Mouse (Mus musculus) left cerebral cortex, adult 8-10 months (tissue): ENCODE results near the gene Dis3l. TPM values are rescaled to one million over a fixed set of nuclear protein-coding genes. Genes with fewer than 3 reads are reported as not detected.

Source experiments
- DNase-seq, 2 experiments: peaks; one replicate each; pipeline ENCODE4 v3.0.0; 2022; ENCODE audit warnings: low spot score in 2 of 2
- total RNA-seq, 4 experiments: library from RNA; stranded (reverse); gene quantifications; 2 replicates each; pipeline ENCODE4 v1.2.4; 2022

Dis3l gene
- 10 to 100 TPM; 28.8 to 30.4 (median 30.2) TPM for total RNA-seq

DNA sequence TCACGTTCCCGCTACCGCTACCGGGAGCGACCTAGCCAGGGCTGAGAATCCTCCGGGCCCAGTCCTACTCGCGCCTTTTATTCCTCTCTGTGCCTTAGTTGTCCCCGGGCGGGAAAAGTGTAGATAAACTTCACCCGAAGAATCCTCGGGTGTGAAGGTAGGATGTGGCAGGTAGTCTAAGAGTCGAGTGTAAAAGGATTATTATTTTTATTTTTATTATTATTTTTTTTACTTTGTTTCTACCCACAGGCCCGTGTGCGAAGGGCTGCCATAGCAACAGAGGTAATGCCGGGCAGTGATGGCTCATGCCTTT, at the start of gene Dis3l:
TSS of gene Dis3l (minus strand) at position 35 of the 313 bp plus-strand sequence.
- no peak for DNase-seq

DNA sequence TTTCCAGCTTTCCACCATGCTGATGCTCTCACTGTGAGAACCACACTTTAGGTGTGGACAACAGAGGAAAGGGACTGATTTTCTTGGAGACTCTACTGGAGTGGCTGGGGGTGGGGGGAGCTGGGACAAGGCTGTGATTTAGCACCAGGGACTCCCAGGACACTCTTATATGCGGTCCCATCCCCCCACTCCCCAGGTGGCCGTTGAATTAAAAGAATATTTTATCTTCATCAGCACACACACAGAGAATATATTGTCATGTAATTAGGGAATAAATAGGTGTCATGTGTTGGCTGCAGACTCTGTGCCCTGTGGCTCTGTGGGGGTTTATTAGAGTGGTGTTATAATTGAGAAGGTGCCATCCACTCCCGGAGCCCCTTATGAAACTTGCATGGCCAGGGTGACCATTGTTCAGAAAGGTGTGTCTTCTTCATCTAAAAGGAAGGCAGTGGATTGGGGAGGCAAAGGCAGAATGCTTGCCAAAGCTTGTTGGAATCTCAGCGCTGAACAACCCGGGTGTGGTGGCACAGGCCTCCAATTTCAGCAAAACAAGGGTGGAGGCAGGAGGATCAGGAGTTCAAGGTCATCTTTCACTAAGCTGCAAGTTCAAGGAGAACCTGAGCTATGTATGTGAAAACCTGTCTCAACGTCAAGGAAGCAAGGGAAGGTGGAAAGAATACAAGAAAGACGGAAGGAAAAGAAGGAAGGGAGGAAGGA, 48.6 kb upstream of the Dis3l start:
- no peak for DNase-seq

DNA sequence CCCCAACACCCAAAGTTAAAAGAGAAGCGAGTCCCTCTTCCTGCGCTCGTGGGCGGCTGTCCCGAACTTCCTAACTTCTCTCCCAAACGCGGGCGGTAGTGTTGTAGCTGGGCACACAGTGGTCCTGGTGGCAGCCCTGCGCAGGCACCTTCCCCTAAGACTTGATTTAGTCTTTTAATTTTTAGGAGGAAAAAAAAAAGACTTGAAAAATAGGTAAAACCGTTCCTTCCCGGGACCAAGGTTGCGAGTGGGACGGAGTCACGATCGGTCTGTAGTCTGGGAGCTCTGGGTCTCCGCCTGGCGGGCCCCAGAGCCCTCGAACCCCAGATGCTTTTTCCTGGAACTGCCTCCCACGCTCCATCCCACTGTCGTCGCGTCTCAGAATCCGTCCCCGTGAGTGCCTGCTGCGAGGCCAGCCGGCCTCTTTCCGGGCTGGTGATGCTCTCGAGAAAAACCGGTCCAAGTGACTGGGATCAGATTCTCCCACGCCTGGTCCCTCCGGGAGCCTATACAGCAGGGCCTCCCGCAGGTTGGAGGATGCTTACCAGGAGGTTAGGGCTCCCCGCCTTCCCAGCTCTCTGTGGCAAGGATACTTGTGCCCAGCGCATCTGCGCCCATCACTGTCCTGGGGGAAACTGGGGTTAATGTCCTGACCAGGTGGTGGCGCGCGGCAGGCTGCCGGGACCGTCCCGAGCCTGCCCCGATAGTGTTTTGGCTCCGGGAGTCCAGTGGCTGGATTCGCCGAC, 45.6 kb upstream of the Dis3l start:
- DNase-seq = peak in 1 of 2 experiments; percentile 12

DNA sequence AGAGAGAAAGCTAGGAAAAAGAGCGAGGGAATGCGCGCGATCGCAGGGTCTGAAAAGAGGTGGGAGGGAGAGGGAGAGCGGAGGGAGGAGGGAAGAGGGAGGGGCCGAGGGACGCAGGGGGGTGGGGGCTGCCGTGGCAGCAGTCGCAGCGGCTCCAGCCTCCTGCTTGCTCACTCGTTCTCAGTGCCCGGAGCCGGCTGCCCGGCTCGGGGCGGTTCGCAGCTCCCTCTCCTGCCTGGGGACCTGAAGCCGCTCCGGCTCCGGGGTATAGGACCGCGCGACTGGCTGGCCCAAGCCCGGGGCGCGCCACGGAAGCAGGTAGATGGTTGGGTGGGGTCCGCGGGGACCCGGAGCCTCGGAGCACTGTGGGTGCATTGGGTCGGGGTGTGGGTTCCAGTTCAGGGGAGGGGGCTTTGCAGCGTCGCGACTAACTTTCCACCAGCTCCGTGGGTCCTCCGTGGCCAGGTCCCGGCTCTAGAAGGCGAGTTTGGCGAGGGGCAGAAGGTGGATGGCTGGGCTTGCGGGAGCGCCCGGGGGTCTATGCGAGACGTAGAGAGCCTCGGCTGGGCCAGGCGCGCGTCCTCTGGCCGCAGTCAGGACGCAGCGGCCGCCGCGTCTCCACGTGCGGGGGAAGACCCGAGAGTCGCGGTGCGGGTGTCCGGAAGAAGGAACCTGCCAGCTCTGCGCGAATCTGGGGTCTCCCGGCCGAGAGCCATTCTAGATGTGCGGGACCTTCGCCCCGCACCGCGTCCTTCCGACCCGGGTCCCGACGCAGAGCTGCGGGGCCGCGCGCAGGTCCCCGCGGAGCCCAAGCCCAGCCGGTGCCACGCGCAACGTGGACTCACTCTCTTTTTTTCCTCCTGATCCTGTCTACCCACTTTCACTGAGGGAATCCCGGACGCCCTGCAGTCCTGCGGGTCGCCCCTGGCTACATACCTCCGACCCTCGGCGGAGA, 44.7 kb upstream of the Dis3l start, which contains the start of gene Megf11:
TSS of gene Megf11 (plus strand) at position 116 of the 955 bp plus-strand sequence.
- no peak for DNase-seq

DNA sequence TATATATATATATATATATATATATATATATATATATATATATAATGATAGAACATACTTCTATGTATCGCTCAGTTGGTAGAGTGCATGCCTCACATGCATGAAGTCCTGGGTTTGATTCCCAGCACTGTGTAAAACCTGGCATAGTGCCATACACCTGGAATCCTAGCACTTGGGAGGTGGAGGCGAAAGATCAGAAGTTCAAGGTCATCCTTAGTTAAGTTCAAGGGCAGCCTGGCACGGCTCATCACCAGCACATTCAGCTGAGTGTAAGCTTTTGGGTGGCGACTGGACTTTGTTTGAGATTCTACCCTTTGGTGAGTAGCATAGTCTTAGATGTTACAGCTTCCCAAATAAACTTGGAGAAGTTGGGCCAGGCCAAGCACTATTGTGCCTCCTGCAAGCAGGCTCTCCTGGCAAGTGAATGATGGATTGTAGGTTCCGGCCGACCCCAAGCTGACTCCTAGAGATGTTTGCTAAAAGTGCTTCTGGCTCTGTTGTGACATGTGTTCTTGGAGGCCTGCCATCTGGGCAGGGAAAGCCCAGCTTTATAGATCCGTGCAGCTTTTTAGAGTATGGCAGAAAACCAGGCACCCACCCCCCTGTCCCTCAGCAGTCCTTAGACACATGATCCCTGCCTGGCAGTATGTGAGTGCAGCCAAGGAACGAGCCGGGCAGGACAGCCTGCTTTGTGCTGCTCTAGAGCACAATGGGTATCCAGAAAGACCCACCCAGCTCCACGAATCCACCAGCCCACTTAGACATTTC, 42.1 kb upstream of the Dis3l start:
- DNase-seq = no peak

DNA sequence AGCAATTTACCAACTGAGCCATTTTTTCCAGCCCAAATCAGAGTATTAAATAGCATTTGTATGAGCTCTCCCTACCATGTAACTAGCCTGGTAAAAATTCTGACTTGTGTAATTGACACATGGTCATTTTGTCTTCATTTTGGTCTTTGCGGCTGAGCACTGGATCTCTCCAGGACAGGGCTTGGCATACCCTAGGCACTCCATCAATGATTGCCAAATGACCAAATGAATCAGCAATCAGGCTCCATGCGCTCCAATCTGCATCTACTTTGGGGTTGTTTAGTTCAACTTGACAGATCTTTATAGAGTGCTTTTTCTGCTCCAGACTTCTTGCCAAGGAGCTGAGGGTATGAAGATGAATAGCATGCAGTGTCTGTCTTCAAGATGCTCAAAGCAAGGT, 35.3 kb upstream of the Dis3l start:
- DNase-seq = no peak

DNA sequence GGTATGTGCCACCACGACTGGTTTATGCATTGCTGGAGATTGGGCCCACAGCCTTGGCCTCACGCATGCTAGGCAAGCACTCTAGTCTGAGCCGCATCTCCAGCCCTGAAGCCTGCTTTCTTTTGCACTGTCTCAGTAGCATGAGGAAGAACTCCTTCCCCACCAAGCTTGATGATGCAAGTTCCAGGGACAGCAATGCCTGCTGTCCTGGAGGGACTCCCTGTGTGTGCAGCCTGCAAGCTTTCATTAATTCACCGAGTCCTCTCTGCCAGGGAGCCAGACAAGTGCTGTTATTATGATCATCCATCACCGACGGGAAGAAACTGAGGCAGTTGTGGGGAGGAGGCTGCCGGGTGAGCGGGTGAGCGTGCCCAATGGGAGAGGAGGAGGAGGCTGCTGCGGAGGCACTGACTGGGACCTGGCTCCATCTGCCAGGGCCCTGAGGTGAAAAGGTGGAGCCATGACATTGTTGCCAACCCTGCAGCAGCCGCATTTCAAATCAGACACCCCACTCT, 30.3 kb upstream of the Dis3l start:
- DNase-seq = no peak

DNA sequence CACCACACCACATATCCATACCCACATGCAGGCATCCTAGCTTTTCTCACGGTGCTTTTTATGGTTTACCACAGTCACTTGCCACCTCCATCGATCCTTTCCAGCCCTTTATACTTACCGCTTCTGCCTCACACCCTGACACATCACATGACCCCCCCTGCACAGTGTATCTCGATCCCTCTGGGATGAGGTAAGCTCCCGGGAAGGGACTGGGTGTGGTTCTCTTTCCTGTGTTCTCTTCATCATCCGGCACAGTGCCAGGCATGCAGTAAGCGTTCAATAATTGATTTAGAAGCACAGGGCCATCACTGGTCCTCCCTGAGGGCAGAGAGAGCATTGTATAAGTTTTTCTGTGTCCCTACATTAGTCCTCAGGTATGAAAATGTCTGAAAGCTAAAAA, 28.8 kb upstream of the Dis3l start:
- DNase-seq = no peak

DNA sequence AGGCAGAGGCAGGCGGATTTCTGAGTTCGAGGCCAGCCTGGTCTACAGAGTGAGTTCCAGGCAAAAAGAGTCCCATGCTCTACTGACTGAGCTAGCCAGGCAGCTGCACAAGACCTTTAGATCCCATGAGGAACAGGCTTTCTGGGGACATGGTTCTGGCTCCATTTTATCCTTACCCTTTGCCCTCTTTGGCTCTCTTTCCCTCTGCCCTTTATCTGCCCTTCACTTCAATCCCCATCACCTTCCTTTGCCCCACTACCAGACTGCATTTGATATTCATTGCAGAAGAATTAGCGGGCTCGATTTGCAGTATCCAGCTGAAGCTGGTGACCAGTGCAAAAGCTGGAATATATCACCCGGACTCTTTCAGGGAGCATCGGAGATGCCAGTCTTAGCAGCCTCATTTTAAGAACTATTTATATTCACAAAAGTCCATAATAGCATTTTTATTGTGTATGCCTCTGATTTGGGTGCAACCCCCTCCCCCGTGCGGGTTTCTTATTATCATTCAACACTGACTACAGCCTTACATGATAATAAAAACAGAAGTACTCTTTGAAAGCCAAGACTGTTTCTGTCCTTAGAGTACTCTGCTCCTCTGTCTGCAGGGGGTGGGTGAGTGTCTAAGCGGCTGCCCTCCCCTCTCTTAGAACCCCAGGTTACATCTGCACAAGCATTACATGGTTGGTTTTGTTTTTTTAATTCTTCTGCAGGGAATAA, 20.3 kb upstream of the Dis3l start:
- DNase-seq = no peak

DNA sequence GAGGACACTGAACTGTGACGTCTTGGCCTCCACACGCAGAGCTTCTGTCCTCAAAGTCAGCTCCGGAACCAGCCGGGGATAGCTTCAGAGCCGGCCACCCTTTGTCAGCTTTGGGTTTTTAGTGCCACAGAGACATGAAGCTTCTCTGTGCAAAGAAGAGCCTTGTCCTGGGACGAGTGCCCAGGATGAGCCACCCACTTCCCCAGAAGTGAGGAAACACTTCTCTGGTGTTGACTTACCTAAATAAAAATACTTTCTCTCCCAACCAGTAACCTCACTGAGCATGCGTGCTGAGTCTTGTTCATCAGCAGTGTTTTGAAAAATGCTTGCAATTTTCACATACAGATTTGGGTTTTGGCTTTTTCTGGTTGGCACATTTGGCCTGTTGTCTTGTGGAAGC, 14.5 kb upstream of the Dis3l start:
- peak in 1 of 2 experiments; percentile 26 for DNase-seq

DNA sequence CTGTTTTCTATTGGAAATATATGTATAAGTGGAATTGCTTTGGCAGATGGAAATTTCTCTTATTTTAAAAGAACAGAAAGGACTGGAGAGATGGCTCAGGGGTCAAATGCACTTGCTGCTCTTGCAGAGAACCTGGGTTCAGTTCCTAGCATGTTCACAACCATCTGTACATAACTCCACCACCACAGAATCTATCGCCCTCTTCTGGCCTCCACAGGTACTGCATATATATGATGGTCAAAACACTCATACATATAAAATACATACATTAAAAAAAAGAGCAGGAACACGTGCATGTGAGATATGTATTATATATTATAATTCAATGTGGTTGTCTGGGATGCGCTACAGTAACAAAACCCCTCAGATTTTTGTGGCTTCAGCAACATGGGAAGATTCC, 10.1 kb upstream of the Dis3l start:
- no peak for DNase-seq

DNA sequence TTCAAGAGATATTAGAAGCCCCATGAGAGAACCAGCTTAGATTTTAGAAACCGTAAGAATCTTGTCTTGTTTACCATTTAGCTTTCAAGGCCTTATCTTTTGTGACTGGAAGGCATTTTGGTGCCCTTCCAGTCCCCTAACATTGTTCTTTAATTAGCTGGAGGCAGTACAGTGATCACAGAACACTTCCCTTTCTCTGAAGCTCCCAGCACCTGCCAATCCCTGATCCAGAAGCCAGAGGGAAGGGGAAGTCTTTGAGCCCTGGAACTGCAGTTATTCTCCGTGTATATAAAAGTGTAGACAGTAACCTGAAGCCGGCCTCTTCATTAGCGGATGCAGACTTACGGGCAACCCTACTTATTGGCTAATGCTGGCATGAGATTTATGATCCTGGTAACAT, 8.4 kb upstream of the Dis3l start:
- no peak for DNase-seq

DNA sequence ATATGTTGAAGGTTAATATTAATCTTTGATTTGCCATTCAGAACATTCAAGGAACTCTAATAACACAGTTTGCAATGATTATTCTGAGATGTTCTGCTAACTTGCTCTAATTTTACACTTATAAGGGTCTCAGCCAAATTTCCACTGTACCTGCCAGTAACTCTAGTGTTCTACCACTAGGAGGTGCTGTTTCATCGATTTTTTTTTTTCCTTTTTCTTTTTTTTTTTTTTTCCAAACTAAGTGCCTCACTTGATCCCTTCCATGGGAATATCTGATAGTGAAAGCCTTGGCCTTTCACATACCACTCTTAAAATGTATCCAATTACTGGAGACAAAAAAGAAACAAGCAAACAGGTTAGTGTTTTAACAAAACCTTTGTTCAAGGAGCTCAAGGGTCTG, 6.3 kb upstream of the Dis3l start:
- no peak for DNase-seq

DNA sequence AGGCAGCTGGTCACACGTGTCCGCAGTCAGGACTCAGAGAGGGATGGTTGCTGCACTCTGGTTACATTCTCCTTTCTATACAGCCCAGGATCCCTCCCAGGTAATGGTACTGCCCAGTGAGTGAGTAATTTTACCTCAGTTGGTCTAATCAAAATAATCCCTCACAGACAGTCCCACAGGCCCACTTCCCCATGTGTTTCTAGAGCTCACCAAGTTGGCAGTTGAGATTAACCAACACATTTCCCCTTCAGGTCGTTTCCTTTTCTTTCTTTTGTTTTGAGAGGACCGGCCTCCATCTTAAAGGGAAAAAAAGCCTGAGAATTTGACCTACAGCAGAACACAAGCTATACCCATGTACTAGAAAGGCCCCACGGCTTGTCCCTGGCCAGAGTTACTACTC, 4.8 kb upstream of the Dis3l start:
- DNase-seq = no peak

DNA sequence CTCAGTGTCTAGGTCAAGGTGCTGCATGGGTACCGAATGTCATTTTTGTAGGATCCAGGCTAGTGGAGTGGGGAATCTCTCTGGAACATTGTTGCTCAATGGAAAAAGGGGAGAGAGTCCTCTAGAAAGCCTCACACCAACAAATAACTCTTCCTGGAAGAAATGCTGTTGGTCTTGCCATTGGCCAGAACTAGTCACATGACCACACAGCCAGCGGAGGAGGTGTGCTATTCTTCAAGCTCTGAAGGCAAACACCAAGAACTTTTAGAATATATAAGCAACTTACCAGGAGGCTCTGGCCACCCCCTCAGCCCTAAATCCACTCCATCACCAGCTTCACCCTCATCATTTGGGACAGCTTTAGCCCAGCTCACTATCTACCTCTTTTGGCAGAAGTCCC, 2.6 kb upstream of the Dis3l start:
- no peak for DNase-seq

DNA sequence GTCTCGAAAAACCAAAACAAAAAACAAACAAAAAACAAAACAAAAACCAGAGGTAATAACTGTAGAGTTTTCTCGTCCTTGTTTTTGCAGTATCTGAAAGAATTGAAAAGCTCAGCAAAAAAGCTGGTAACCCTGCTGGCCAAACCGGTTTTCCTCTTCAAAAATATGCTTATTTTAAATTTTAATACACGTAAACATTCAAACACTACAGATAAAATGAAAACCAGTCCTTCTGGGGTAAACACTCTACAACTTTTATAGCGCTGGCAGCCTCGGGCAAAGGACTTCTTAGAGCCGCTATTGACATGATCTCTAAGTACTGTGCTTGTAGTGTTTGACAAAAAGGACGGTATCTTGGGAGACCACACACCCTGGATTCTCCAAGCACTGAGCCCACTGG, 583 bp upstream of the Dis3l start:
- DNase-seq = no peak

DNA sequence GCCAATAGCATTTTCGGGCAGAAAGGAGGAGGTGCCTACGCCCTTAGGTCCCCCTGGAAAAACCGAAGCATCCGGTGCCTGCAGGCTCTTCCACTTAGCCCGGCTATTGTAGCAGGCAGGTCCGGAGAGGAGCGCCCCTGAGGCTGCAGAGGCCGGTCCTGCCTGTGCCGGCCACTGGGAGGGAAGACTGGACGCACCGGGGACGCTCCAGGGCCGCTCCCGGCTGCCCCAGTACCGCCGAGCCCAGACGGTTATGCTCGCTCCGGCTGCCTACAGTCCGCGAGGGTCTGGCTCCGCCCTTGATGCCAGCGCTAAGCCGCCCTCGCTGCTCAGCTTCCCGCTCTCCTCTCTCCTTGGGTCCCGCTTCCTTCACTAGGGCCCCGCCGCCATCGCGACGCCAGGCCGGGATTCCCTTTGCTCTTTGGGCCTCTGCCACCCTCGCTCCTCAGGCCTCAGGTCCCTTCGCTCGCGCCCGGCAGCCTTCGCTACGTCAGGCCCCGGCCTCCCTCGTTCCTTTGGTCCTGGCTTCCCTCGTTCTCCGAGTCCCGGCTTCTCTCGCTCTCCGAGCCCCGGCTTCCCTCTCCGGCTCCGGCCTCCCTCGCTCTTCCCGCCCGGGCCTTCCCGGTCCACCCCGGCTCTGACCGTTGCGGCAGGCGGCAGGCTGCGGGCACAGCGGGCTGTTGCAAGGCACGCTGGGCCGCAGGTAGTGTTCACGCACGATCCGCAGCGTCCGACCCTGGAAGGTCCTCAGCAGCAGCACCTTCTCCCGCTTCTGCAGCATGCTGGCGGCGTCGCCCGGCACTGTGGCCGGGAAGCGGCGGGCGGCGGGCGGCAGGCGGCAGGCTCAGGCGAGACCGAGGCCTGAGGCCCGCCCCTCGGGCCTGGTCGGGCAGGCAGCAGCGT, 486 bp downstream of the Dis3l start:
- peak; percentile 30 to 60 for DNase-seq

DNA sequence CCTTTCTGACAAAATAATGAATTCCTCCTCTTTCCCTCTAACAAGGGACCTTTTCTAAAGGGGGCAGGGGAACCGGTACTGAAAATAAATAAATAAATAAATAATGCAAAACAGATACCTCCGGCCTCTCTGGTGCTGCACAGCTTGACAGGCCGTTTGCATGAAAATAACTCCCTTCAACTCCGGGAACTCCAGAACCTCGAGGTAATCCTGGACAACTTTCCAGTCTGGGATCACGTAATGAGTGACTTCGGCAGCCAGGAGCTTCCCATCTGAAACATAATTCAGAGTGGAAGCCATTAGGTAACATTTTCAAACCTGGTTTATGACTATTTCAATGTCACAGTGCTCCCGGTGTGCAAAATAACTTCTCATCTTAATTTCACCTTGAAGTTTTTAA, 1.7 kb downstream of the Dis3l start:
- no peak for DNase-seq

DNA sequence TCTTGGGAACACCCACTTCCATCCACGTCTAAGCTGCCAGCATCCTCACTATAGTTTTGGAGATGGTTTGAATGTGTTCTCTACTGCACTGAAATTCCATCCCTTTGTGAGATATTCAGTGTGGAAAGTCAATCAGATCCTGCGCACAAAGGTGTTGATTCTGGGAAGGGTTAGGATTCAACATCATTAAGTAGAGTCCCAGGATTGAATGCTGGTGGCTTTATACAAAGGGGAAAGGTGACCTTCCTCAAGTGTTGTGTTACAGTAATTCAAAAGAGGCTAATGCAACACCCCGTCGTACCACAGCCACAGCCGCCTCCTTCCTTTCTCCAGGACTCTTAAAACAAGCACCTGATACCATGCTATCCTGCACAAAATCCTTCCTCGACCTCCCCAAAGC, 5.3 kb downstream of the Dis3l start:
- no peak for DNase-seq
